Mouse (Mus musculus) 3134 (cell line): Measurements from ENCODE around the gene Als2cr12.
A peak's percentile ranks its signal among the peaks of the same experiment; 100 is the strongest.
"Not testable (repeated sequence)": the region's sequence is repeated elsewhere in the genome, so short reads cannot be mapped to it uniquely, and the experiment has no call there.

Source experiments
- DNase-seq: peaks from one replicate; pipeline ENCODE4 v3.0.0-alpha.2; 2011; ENCODE audit warnings: low spot score; ENCODE audit not compliant: insufficient read length; ENCODE audit errors: extremely low read depth

Gene Als2cr12

GRCm38 (mm10) chr1:58690834-58691488 lies 4.8 kb downstream of the Als2cr12 start:
- not testable (repeated sequence) for DNase-seq

- no peak for DNase-seq
These were observed 5.6 kb downstream of the Als2cr12 start for GRCm38 (mm10) chr1:58690006-58690744.

- no peak for DNase-seq
These were observed 6.4 kb downstream of the Als2cr12 start for GRCm38 (mm10) chr1:58689426-58689825.

GRCm38 (mm10) chr1:58678412-58678811 lies 17.4 kb downstream of the Als2cr12 start:
- not testable (repeated sequence) for DNase-seq

- peak; percentile 26 for DNase-seq
These were observed 18.2 kb downstream of the Als2cr12 start for GRCm38 (mm10) chr1:58677575-58677974.

- no peak for DNase-seq
These were observed 20.8 kb downstream of the Als2cr12 start for GRCm38 (mm10) chr1:58675011-58675410.

- no peak for DNase-seq
These were observed 23.7 kb downstream of the Als2cr12 start for GRCm38 (mm10) chr1:58672116-58672515.

- DNase-seq = not testable (repeated sequence)
These were observed 26.2 kb downstream of the Als2cr12 start for GRCm38 (mm10) chr1:58669635-58670034.

- DNase-seq = no peak
These were observed 27.6 kb downstream of the Als2cr12 start for GRCm38 (mm10) chr1:58668191-58668590.

GRCm38 (mm10) chr1:58663365-58663764 lies 32.4 kb downstream of the Als2cr12 start:
- DNase-seq = peak; percentile 19

- not testable (repeated sequence) for DNase-seq
These were observed 33.1 kb downstream of the Als2cr12 start for GRCm38 (mm10) chr1:58662671-58663070.

GRCm38 (mm10) chr1:58652480-58653403 lies 43.0 kb downstream of the Als2cr12 start:
- DNase-seq = peak; percentile 96

GRCm38 (mm10) chr1:58651571-58652456 lies 44.0 kb downstream of the Als2cr12 start:
- peak; percentile 20 for DNase-seq

GRCm38 (mm10) chr1:58628847-58629246 lies 66.9 kb downstream of the Als2cr12 start:
- not testable (repeated sequence) for DNase-seq

- DNase-seq = no peak
These were observed 73.6 kb downstream of the Als2cr12 start for GRCm38 (mm10) chr1:58621996-58622748.

- no peak for DNase-seq
These were observed 74.5 kb downstream of the Als2cr12 start for GRCm38 (mm10) chr1:58621251-58621650.

GRCm38 (mm10) chr1:58618766-58619165 lies 77.0 kb downstream of the Als2cr12 start:
- no peak for DNase-seq

- DNase-seq = no peak
These were observed 77.7 kb downstream of the Als2cr12 start for GRCm38 (mm10) chr1:58617978-58618668.

- no peak for DNase-seq
These were observed 78.7 kb downstream of the Als2cr12 start for GRCm38 (mm10) chr1:58617076-58617475.
